10 mouse cellular contexts compared by ENCODE assay signal in the genomic region with DNA sequence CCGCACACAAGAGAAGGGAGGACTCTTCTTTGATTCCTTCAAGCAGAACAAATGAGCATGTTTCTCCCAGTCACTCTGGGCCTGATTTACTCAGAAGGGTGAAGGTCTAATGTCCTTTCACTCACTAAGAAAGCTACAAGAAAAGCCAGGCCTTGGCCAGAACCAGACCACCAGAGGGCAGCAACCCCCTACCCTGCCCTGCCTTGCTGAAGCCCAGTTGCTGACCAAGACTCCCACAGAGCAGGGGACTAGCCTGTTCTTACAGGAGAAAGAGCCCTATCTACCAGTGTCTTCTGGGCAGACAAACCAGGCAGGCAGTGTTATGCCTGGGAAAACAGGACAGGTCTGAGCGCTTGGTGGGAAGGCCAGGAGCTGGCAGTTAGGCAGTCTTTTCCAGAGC. TPM values are rescaled to one million over a fixed set of nuclear protein-coding genes. Genes with fewer than 3 reads are reported as not detected.
A peak's percentile ranks its signal among the peaks of the same experiment; 100 is the strongest.
DNase-seq lines count a peak whose midpoint lies in the region; ATAC-seq lines count a peak whose summit lies in the region.
"Had no signal": no experiment of that assay in that cellular context is flagged by ENCODE, and none has a peak within 500 bp of the region (broad histone marks: within the 10 kb centered on the region; RNA-seq: fewer than 3 reads in every experiment).

No protein-coding gene starts in this region.

- 25% methylated on average over 2 of the region's 2 CpGs for WGBS in limb, embryonic 11.5 days
- WGBS in midbrain, embryonic 14.5 days, result 21% methylated on average over 2 of the region's 2 CpGs

- H3K27ac ChIP-seq in limb, embryonic 11.5 days (replicated peaks; ENCODE audit: low read depth, low read length), result no peak overlapping the region
- H3K27ac ChIP-seq in midbrain, embryonic 14.5 days (replicated peaks; ENCODE audit: low read depth, low read length), result no peak overlapping the region
- H3K27ac ChIP-seq: stomach, embryonic 15.5 days had no signal

- H3K36me3 ChIP-seq in limb, embryonic 11.5 days (ENCODE audit: control insufficient read depth, insufficient read depth, low read length), result no peaks in the 10 kb centered on the region
- H3K36me3 ChIP-seq in midbrain, embryonic 14.5 days (ENCODE audit: control insufficient read depth, insufficient read depth, low read length), result 0 out of 2 replicates have a peak, but pooled peaks cover 6% of the 10 kb centered on the region

- no peaks in the 10 kb centered on the region for H3K27me3 ChIP-seq in limb, embryonic 11.5 days (ENCODE audit: control insufficient read depth, insufficient read depth, low read length)
- no peaks in the 10 kb centered on the region for H3K27me3 ChIP-seq in midbrain, embryonic 14.5 days (ENCODE audit: control insufficient read depth, insufficient read depth, low read length)
- H3K27me3 ChIP-seq: stomach, embryonic 15.5 days had no signal

- peaks cover 10% of the 10 kb centered on the region for H3K4me1 ChIP-seq in limb, embryonic 11.5 days (ENCODE audit: control insufficient read depth, insufficient read depth, low read length)
- H3K4me1 ChIP-seq in midbrain, embryonic 14.5 days (ENCODE audit: control insufficient read depth, insufficient read depth, low read length), result 0 out of 2 replicates have a peak, but pooled peaks cover 2% of the 10 kb centered on the region

- no peak overlapping the region for H3K9ac ChIP-seq in limb, embryonic 11.5 days (ENCODE audit: low read length)
- H3K9ac ChIP-seq in midbrain, embryonic 14.5 days (replicated peaks; ENCODE audit: low read length), result no peak overlapping the region
- H3K9ac ChIP-seq: stomach, embryonic 15.5 days had no signal

- no peak for ATAC-seq in limb, embryonic 11.5 days (ENCODE audit: insufficient number of reproducible peaks, low FRiP score, low TSS enrichment, low read depth)
- no peak; the same call in 1 of the 2 replicates for ATAC-seq in midbrain, embryonic 14.5 days (ENCODE audit: low FRiP score, low TSS enrichment)

- no peaks in the 10 kb centered on the region for H3K9me3 ChIP-seq in limb, embryonic 11.5 days (ENCODE audit: control insufficient read depth, low read length)
- H3K9me3 ChIP-seq in midbrain, embryonic 14.5 days (ENCODE audit: control insufficient read depth, low read length), result no peaks in the 10 kb centered on the region
- H3K9me3 ChIP-seq: stomach, embryonic 15.5 days had no signal

- H3K4me2 ChIP-seq in limb, embryonic 11.5 days (ENCODE audit: low read depth, severe bottlenecking), result no peak overlapping the region
- H3K4me2 ChIP-seq in midbrain, embryonic 14.5 days (ENCODE audit: low read length), result no peak overlapping the region
- H3K4me2 ChIP-seq: stomach, embryonic 15.5 days had no signal

- peak; percentile 67 for DNase-seq in adrenal gland, postnatal 10 days
- DNase-seq in adrenal gland, postnatal 4 days (ENCODE audit: low spot score in 2 of 2), result no peak
- peak; percentile 48 for DNase-seq in A20 (ENCODE audit: low read depth, low spot score)
- peak; percentile 85 for DNase-seq in embryo, embryonic 11 days
- peak; percentile 79 to 80 for DNase-seq in heart, postnatal 10 days
- peak; percentile 90 for DNase-seq in limb, embryonic 11.5 days (ENCODE audit: low spot score)
- DNase-seq in midbrain, embryonic 14.5 days, result peak; percentile 74
- DNase-seq in frontal cortex, postnatal 25 days (ENCODE audit: low spot score in 2 of 2), result no peak

- intact Hi-C loops in heart, postnatal 10 days (cut with DNase I), result loop anchor here (1.0 to 2.0 kb wide), 2 partner anchors 32 to 70 kb away; no protein-coding TSS in a partner anchor

- H3K4me3 ChIP-seq in limb, embryonic 11.5 days (ENCODE audit: low read depth, low read length), result no peak overlapping the region
- no peak overlapping the region for H3K4me3 ChIP-seq in midbrain, embryonic 14.5 days (replicated peaks; ENCODE audit: low read depth, low read length)
- H3K4me3 ChIP-seq: stomach, embryonic 15.5 days had no signal

RNA-seq across cellular contexts. Expression of gene Zdhhc1, which starts 12.3 kb away (rescaled TPM):
- 10 to 100 TPM; 15.1 to 18.4 TPM for total RNA-seq in adrenal gland, postnatal 10 days (2021)
- 10 to 100 TPM; 26.2 to 28.6 TPM for total RNA-seq in adrenal gland, postnatal 4 days (2021)
- 10 to 100 TPM; 14.8 to 16.8 TPM for total RNA-seq in heart, postnatal 10 days (2021)
- 19.6 and 24.0 TPM in 2 replicates for polyA plus RNA-seq in limb, embryonic 11.5 days (2014; fragmentation: Nextera tagmentation; extraction: Ambion mirVana)
- polyA plus RNA-seq in midbrain, embryonic 14.5 days (2014; fragmentation: Nextera tagmentation; extraction: Ambion mirVana), result 25.2 and 26.4 TPM in 2 replicates

RNA-seq across cellular contexts. Expression of gene Tppp3, which starts 13.1 kb away (rescaled TPM):
- 100 to 1,000 TPM in 1 of 2 experiments, 10 to 100 TPM in 1; 67.9 to 106 TPM for total RNA-seq in adrenal gland, postnatal 10 days (2021)
- 10 to 100 TPM; 88.4 to 89.4 TPM for total RNA-seq in adrenal gland, postnatal 4 days (2021)
- total RNA-seq in heart, postnatal 10 days (2021), result 10 to 100 TPM; 55.8 to 56.1 TPM
- polyA plus RNA-seq in limb, embryonic 11.5 days (2014; fragmentation: Nextera tagmentation; extraction: Ambion mirVana), result 15.0 and 17.8 TPM in 2 replicates
- 91.3 and 108 TPM in 2 replicates for polyA plus RNA-seq in midbrain, embryonic 14.5 days (2014; fragmentation: Nextera tagmentation; extraction: Ambion mirVana)
- total RNA-seq: hematopoietic stem cell, adult 5-6 weeks had no signal

RNA-seq across cellular contexts. Expression of gene Hsd11b2, which starts 34.2 kb away (rescaled TPM):
- 1 to 10 TPM; 1.9 to 2.5 TPM for total RNA-seq in adrenal gland, postnatal 10 days (2021)
- 10 to 100 TPM in 1 of 2 experiments, 1 to 10 TPM in 1; 3.7 to 15.0 TPM for total RNA-seq in adrenal gland, postnatal 4 days (2021)
- 1 to 10 TPM in 1 of 2 experiments, under 1 TPM in 1; 0.60 to 2.1 TPM for total RNA-seq in heart, postnatal 10 days (2021)
- polyA plus RNA-seq in limb, embryonic 11.5 days (2014; fragmentation: Nextera tagmentation; extraction: Ambion mirVana), result 64.2 and 71.0 TPM in 2 replicates
- 5.9 and 9.7 TPM in 2 replicates for polyA plus RNA-seq in midbrain, embryonic 14.5 days (2014; fragmentation: Nextera tagmentation; extraction: Ambion mirVana)
- total RNA-seq: hematopoietic stem cell, adult 5-6 weeks had no signal

Comparison
In these comparisons a context has a peak if more than half of its experiments do, and no peak if none do; other contexts are left out.
1. DNase-seq: peak in adrenal gland, postnatal 10 days (single experiment), A20 (single experiment), embryo, embryonic 11 days (single experiment), heart, postnatal 10 days (2 of 2), limb, embryonic 11.5 days (single experiment) and midbrain, embryonic 14.5 days (single experiment); none in adrenal gland, postnatal 4 days (0 of 2) and frontal cortex, postnatal 25 days (0 of 2).